Mouse (Mus musculus) spleen, adult 12 weeks (tissue): ENCODE results near the gene Gstm1.

Experiments used
- DNase-seq: peaks from one replicate; pipeline ENCODE4 v3.0.0; 2022; ENCODE audit warnings: low spot score

The Gstm1 gene

GRCm38 (mm10) chr3:107964656-107965308 lies 53.0 kb downstream of the Gstm1 start:
- no peak for DNase-seq

GRCm38 (mm10) chr3:107964026-107964425 lies 53.7 kb downstream of the Gstm1 start:
- no peak for DNase-seq
